Mouse (Mus musculus) mouse embryonic stem cell (cell line): ENCODE data around the gene Xaf1.

Experiments
- in situ Hi-C, 2 experiments: fragments of 300-500 bp; cut with MboI; formaldehyde crosslinking; loops; 1 replicate in 1 of 2; 3 replicates in 1 of 2; pipeline ENCODE4 v1.14.3; 2019 to 2020; ENCODE audit warnings: low sequenced_read_pairs in 2 of 2, low pct_unique_long_range_greater_than_20kb in 1 of 2, mixed read lengths in 1 of 2; ENCODE audit not compliant: unreplicated experiment in 1 of 2

Gene Xaf1

GRCm38 (mm10) chr11:72349016-72349415 is 47.6 kb downstream of the Xaf1 start:
- in situ Hi-C loops = loop anchor here (10.0 to 25.0 kb wide), 3 partner anchors 124 to 188 kb away; no protein-coding TSS in a partner anchor

DNA sequence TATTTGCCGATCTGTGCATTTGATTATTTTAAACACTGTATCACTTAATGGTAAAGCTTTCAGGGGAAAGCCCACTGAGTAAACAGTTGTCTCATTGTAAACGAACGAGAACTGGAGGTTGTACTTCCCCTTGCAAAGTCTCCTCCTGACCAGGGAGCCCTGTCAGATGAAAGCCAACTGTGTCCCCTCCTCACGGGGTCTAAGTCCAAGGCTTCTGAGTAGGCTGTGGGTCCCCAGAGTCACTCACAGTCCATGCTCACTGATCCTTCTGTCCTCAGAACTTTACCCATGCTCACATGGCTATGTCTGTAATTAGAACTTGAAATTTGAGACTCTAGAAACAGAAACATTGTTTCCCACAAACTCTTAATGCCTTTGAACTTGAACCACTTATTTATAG is 48.2 kb downstream of the Xaf1 start:
- in situ Hi-C loops = loop anchor here (10.0 to 25.0 kb wide), 3 partner anchors 125 to 188 kb away; no protein-coding TSS in a partner anchor

DNA sequence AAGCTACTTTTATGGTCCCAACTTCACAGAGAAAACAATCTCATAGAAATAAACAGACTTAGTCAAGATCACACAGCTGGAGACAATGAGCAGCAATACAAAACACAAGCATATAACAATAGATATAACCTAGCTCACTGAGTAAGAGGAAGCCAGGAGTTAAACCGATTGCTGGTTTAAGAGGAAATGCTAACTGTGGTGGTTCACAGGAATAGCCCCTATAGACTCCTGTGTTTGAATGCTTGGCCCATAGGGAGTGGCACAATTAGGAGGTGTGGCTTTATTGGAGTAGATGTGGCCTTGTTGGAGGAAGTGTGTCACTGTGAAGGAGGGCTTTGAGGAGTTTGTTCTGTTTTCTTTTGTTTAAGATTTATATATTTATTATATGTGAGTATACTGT is 50.8 kb downstream of the Xaf1 start:
- in situ Hi-C loops = no loop called here

- in situ Hi-C loops = no loop called here
Measured at GRCm38 (mm10) chr11:72353186-72353585, 51.8 kb downstream of the Xaf1 start.

- in situ Hi-C loops = loop anchor here in 1 of 2 experiments (5.0 kb wide), 1 partner anchor 67 kb away; no protein-coding TSS in a partner anchor
Measured at GRCm38 (mm10) chr11:72354971-72355728, 53.7 kb downstream of the Xaf1 start.

GRCm38 (mm10) chr11:72361385-72362346 is 60.2 kb downstream of the Xaf1 start:
- in situ Hi-C loops = no loop called here

GRCm38 (mm10) chr11:72362347-72362741 is 60.9 kb downstream of the Xaf1 start, which contains the start of gene Tekt1:
Gene Tekt1 (minus strand): TSS chr11:72362442.
- in situ Hi-C loops = no loop called here
